Mouse (Mus musculus): Measurements from ENCODE around the gene Fam20a. TPM values are rescaled to one million over a fixed set of nuclear protein-coding genes. Genes with fewer than 3 reads are reported as not detected.
A peak's percentile ranks its signal among the peaks of the same experiment; 100 is the strongest.

The Fam20a gene
- polyA plus RNA-seq, 1 experiment from 2014 or later = 3.3 TPM

DNA sequence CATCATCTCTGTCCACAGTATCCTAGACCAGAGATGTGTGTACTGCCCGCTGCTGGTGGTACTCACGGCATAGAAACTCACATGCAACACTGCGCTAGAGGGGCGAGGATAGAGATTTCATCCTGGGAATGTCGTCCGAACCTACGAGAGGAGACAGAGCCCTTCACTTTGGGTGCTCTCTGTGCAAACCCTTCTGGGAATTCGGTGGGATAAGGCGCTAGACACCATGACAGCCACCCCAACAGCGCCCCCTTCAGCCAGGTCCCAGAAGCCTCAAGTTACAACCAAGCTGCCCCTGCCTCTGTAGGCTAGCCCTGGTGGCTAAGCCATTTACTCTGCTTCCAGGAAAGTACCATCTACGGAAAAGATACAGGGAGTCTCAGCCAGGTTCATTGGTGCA lies 47.5 kb downstream of the Fam20a start:
- 79% methylated on average over 11 of the region's 11 CpGs for WGBS
- peaks cover 10% of the 10 kb centered on the region for H3K4me1 ChIP-seq

DNA sequence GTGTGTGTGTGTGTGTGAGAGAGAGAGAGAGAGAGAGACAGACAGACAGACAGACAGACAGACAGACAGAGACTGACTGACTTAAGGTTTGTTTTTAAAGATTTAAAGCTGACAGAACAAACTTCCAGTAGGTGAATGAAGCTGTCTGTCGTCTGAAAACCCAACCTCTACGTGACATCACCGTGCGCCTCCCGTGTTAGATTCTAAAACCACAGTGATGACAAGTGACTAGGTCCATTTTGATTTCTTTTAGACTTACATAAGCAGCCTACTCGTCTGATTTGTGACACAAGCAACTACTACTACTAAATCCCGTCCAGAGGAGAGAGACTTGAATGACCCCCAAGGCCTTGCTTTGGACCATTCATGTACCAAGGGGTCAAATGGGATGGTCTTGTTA lies 48.3 kb downstream of the Fam20a start:
- no peak for ATAC-seq (ENCODE audit: low FRiP score, low read depth)
- Histone ChIP-seq H3K9me3 (no peaks in the 10 kb centered on the region), H3K4me1 (peaks cover 10% of the 10 kb centered on the region), H3K9ac (no peak overlapping the region), H3K27me3 (no peaks in the 10 kb centered on the region), H3K36me3 (peaks cover 21% of the 10 kb centered on the region), H3K4me2 (replicated peaks) (no peak overlapping the region), H3K4me3 (no peak overlapping the region), H3K27ac (no peak overlapping the region)
- 85% methylated on average over 7 of the region's 7 CpGs for WGBS

More for the DNA sequence above, 47.5 kb downstream of the Fam20a start:
- no peak for ATAC-seq (ENCODE audit: low FRiP score, low read depth)
- Histone ChIP-seq H3K36me3 (peaks cover 17% of the 10 kb centered on the region), H3K4me3 (no peak overlapping the region), H3K9me3 (no peaks in the 10 kb centered on the region), H3K27ac (no peak overlapping the region), H3K4me2 (replicated peaks) (no peak overlapping the region), H3K27me3 (no peaks in the 10 kb centered on the region), H3K9ac (no peak overlapping the region)

GRCm38 (mm10) chr11:109672881-109673739 lies 49.0 kb downstream of the Fam20a start:
- H3K27ac ChIP-seq = 0 out of 2 replicates have a peak overlapping the region, but pooled peaks have one; percentile 1
- H3K36me3 ChIP-seq = peaks cover 27% of the 10 kb centered on the region
- no peak overlapping the region for H3K4me2 ChIP-seq (replicated peaks)
- 64% methylated on average over 21 of the region's 21 CpGs for WGBS
- no peaks in the 10 kb centered on the region for H3K9me3 ChIP-seq
- H3K27me3 ChIP-seq = no peaks in the 10 kb centered on the region
- peaks cover 10% of the 10 kb centered on the region for H3K4me1 ChIP-seq
- H3K9ac ChIP-seq = no peak overlapping the region
- H3K4me3 ChIP-seq = no peak overlapping the region
- no peak for ATAC-seq (ENCODE audit: low FRiP score, low read depth)

GRCm38 (mm10) chr11:109672396-109672795 lies 49.7 kb downstream of the Fam20a start:
- Histone ChIP-seq H3K4me3 (no peak overlapping the region), H3K27ac (no peak overlapping the region), H3K9ac (no peak overlapping the region), H3K27me3 (no peaks in the 10 kb centered on the region), H3K9me3 (no peaks in the 10 kb centered on the region), H3K36me3 (peaks cover 34% of the 10 kb centered on the region), H3K4me2 (replicated peaks) (no peak overlapping the region), H3K4me1 (peaks cover 10% of the 10 kb centered on the region)
- no peak for ATAC-seq (ENCODE audit: low FRiP score, low read depth)
- 84% methylated on average over 8 of the region's 8 CpGs for WGBS

- Histone ChIP-seq H3K4me1 (peaks cover 10% of the 10 kb centered on the region), H3K9ac (no peak overlapping the region), H3K36me3 (peaks cover 38% of the 10 kb centered on the region), H3K9me3 (no peaks in the 10 kb centered on the region), H3K27ac (no peak overlapping the region), H3K4me2 (replicated peaks) (no peak overlapping the region), H3K4me3 (no peak overlapping the region), H3K27me3 (no peaks in the 10 kb centered on the region)
- no peak for ATAC-seq (ENCODE audit: low FRiP score, low read depth)
- WGBS = 87% methylated on average over 5 of the region's 5 CpGs
Observed at GRCm38 (mm10) chr11:109672021-109672324, 50.1 kb downstream of the Fam20a start.

GRCm38 (mm10) chr11:109671136-109672020 lies 50.7 kb downstream of the Fam20a start:
- peaks cover 44% of the 10 kb centered on the region for H3K36me3 ChIP-seq

GRCm38 (mm10) chr11:109670026-109670916 lies 51.8 kb downstream of the Fam20a start:
- no peaks in the 10 kb centered on the region for H3K9me3 ChIP-seq
- H3K27me3 ChIP-seq = no peaks in the 10 kb centered on the region
- WGBS = 52% methylated on average over 14 of the region's 14 CpGs
- H3K4me3 ChIP-seq = no peak overlapping the region
- H3K4me1 ChIP-seq = peaks cover 10% of the 10 kb centered on the region
- peaks cover 55% of the 10 kb centered on the region for H3K36me3 ChIP-seq
- H3K9ac ChIP-seq = no peak overlapping the region
- no peak overlapping the region for H3K4me2 ChIP-seq (replicated peaks)
- H3K27ac ChIP-seq = no peak overlapping the region
- peak; percentile 65 for ATAC-seq (ENCODE audit: low FRiP score, low read depth)

More at GRCm38 (mm10) chr11:109671136-109672020, 50.7 kb downstream of the Fam20a start:
- H3K4me2 ChIP-seq (replicated peaks) = no peak overlapping the region
- H3K27ac ChIP-seq = no peak overlapping the region
- H3K9me3 ChIP-seq = no peaks in the 10 kb centered on the region
- no peaks in the 10 kb centered on the region for H3K27me3 ChIP-seq
- H3K4me3 ChIP-seq = no peak overlapping the region
- 65% methylated on average over 6 of the region's 6 CpGs for WGBS
- no peak for ATAC-seq (ENCODE audit: low FRiP score, low read depth)
- peaks cover 10% of the 10 kb centered on the region for H3K4me1 ChIP-seq
- H3K9ac ChIP-seq = no peak overlapping the region

DNA sequence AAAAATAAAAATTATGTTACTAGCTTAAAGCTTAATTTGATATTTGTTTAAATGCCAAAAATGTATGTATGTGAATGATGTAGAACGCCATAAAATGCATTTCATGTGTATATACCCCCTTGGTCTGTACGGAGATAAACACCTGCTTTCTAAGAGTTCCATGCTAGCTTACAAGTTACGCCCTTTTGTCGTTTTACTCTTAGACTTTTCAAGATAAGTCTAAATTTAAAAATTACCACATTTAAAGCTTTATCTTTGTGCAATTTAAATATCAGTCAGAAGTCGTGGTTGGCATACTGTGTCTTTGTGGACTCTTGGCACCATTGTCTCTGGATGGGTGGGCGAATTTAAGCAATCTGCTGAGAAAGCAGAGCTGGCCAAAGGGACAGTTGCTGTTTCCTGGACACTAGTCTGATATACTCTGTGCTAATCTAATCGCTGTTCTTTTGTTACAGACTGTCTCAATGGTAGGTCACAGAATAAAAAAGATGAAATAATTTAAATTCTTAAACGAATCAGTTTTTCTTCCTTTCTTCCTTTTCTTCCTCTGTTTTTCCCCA lies 52.9 kb downstream of the Fam20a start:
- peaks cover 10% of the 10 kb centered on the region for H3K4me1 ChIP-seq
- no peaks in the 10 kb centered on the region for H3K9me3 ChIP-seq
- ATAC-seq (ENCODE audit: low FRiP score, low read depth) = no peak
- no peak overlapping the region for H3K9ac ChIP-seq
- no peak overlapping the region for H3K27ac ChIP-seq
- WGBS = 89% methylated on average over 8 of the region's 8 CpGs
- H3K36me3 ChIP-seq = peaks cover 66% of the 10 kb centered on the region
- H3K4me3 ChIP-seq = no peak overlapping the region
- H3K4me2 ChIP-seq (replicated peaks) = no peak overlapping the region
- no peaks in the 10 kb centered on the region for H3K27me3 ChIP-seq

DNA sequence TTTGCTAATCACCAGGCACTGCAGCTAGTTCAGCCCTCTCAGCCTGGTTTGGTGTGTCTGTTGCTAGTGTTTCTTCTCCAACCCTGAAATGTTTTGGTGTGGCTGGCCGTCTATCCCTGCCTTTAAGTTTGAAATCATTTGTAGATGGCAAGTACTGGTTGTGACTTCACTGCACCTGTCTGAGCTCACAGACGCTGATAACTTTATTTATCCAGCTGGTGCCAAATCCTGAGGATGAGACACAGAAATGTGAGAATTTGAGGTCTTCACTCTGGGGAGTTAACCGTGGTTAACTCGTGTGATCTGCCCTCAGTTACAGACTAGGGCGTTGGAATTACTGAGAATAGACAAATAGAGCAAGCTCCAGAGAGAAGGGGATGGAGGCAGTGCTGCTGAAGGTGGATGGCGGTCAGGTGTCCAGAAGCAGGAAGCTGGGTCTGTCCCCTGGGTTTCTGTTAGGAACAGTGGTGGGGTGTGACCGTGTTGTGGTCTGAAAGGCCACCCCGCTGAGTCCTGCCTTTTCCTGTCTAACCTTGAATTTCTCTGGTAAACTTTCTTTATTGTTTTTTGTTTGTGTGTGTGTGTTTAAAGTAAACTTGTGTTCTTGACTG lies 53.9 kb downstream of the Fam20a start:
- Histone ChIP-seq H3K4me1 (peaks cover 10% of the 10 kb centered on the region), H3K27ac (no peak overlapping the region), H3K36me3 (peaks cover 76% of the 10 kb centered on the region), H3K27me3 (no peaks in the 10 kb centered on the region), H3K9ac (no peak overlapping the region), H3K4me3 (no peak overlapping the region), H3K9me3 (no peaks in the 10 kb centered on the region), H3K4me2 (replicated peaks) (no peak overlapping the region)
- 85% methylated on average over 8 of the region's 8 CpGs for WGBS
- no peak for ATAC-seq (ENCODE audit: low FRiP score, low read depth)

DNA sequence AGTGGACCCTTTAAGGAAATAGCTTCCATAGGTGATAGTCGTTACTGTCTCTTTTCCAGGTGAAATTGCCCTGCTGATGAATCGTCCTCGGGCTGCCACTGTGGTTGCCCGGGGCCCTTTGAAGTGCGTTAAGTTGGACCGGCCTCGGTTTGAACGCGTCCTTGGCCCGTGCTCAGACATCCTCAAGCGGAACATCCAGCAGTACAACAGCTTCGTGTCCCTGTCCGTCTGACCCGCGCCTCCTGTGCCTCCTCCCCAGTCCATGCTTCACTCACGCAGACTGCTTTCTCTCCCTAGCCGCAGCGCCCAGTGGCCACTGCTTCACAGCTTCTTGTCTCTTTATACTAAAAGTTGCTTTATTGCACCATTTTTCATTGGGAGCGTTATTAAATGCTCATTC lies 54.7 kb downstream of the Fam20a start:
- Histone ChIP-seq H3K9ac (no peak overlapping the region), H3K27ac (no peak overlapping the region), H3K4me2 (replicated peaks) (no peak overlapping the region), H3K4me1 (peaks cover 10% of the 10 kb centered on the region), H3K36me3 (peaks cover 83% of the 10 kb centered on the region), H3K4me3 (no peak overlapping the region), H3K9me3 (no peaks in the 10 kb centered on the region), H3K27me3 (no peaks in the 10 kb centered on the region)
- no peak for ATAC-seq (ENCODE audit: low FRiP score, low read depth)
- 92% methylated on average over 19 of the region's 19 CpGs for WGBS

DNA sequence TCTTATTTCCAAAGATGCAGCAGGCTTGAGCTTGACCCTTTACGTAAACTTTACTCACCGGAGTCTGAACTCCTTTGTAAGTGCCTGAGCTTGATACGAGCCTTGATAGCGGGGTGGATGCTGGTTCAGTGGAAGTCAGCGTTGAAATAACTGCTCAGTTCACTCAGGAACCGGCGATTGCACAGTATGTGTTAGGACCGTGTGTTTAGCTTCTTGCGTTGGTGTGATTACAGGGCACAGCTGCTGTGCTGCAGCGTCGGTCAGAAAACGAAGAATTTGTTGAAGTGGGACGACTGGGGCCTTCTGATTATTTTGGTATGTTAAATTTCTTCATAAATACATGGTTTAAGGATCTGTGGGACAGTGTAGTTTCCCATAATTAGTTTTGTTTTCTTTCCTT lies 55.7 kb downstream of the Fam20a start:
- H3K36me3 ChIP-seq = peaks cover 84% of the 10 kb centered on the region
- no peak overlapping the region for H3K4me3 ChIP-seq

More for the DNA sequence above, 55.7 kb downstream of the Fam20a start:
- ATAC-seq (ENCODE audit: low FRiP score, low read depth) = no peak
- Histone ChIP-seq H3K27ac (no peak overlapping the region), H3K9ac (no peak overlapping the region), H3K9me3 (no peaks in the 10 kb centered on the region), H3K27me3 (no peaks in the 10 kb centered on the region), H3K4me1 (peaks cover 8% of the 10 kb centered on the region), H3K4me2 (replicated peaks) (no peak overlapping the region)
- WGBS = 96% methylated on average over 13 of the region's 13 CpGs
